Mouse (Mus musculus): ENCODE results near the gene Acvr1b. TPM values are rescaled to one million over a fixed set of nuclear protein-coding genes. Genes with fewer than 3 reads are reported as not detected.

Gene Acvr1b
- polyA plus RNA-seq, 1 experiment from 2014 or later = 1.6 TPM

DNA sequence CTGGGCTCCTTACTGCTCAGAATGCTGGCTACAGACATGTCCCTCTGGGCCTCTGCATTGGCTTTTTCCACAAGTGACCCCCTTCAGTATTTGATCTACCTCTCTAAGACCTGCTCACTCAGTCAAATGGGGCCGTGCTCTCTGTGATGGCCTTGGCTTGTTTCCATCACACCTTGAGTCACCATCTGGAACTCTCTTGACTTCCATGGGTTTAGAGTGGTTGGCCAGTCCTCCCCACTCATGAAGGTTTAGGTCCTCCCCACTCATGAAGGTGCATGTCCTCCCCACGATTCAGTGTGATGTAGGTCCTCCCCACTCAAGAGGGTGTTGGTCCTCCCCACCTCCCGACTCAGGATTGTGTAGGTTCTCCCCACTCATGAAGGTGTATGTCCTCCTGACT, 59.3 kb downstream of the Acvr1b start:
- no peak for ATAC-seq (ENCODE audit: insufficient read depth)
- no peak overlapping the region for H3K4me2 ChIP-seq
- no peaks in the 10 kb centered on the region for H3K4me1 ChIP-seq (replicated peaks)
- no peak overlapping the region for H3K4me3 ChIP-seq (replicated peaks)
- no peaks in the 10 kb centered on the region for H3K9me3 ChIP-seq (replicated peaks)
- no peak overlapping the region for H3K9ac ChIP-seq
- no peaks in the 10 kb centered on the region for H3K36me3 ChIP-seq (replicated peaks)
- H3K27ac ChIP-seq (replicated peaks) = no peak overlapping the region
- H3K27me3 ChIP-seq = peaks cover 13% of the 10 kb centered on the region; the same call in 1 of the 2 replicates
- 54% methylated on average over 3 of the region's 3 CpGs for WGBS (ENCODE audit: insufficient replicate concordance)

DNA sequence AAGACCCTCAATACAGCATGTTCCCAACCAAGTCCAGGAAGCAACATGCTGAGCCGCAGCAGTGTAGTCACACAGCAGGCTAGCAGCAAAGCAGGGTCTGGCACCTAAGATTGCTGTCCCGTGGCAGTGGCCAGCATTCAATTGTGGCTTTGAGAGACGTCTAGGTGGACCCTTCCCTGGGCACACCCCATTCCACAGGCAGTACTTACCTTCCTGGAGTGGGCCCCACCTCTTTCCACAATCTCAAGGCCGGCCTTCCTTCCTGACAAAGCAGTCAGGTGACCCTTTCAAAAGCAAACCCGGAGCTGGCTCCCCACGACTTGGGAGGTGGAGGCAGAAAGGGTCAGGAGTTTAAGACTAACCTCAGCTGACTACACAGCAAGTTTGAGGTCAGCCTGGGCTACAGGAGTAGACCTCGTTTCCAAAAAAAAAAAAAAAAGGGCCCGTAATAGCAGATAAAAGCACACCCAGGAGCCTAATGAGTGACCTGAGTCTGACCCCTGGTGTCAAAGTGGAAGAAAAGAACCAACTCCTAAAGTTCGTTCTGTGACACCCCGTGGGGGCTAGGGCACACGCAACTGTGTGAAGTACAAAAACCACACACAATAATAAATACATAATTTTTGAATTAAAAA, 59.9 kb downstream of the Acvr1b start:
- H3K4me1 ChIP-seq (replicated peaks) = no peaks in the 10 kb centered on the region
- H3K36me3 ChIP-seq (replicated peaks) = no peaks in the 10 kb centered on the region
- WGBS (ENCODE audit: insufficient replicate concordance) = 25% methylated on average over 11 of the region's 11 CpGs
- H3K27me3 ChIP-seq = peaks cover 18% of the 10 kb centered on the region
- H3K9ac ChIP-seq = no peak overlapping the region
- no peaks in the 10 kb centered on the region for H3K9me3 ChIP-seq (replicated peaks)
- no peak for ATAC-seq (ENCODE audit: insufficient read depth)
- no peak overlapping the region for H3K4me3 ChIP-seq (replicated peaks)
- no peak overlapping the region for H3K27ac ChIP-seq (replicated peaks)
- H3K4me2 ChIP-seq = no peak overlapping the region

DNA sequence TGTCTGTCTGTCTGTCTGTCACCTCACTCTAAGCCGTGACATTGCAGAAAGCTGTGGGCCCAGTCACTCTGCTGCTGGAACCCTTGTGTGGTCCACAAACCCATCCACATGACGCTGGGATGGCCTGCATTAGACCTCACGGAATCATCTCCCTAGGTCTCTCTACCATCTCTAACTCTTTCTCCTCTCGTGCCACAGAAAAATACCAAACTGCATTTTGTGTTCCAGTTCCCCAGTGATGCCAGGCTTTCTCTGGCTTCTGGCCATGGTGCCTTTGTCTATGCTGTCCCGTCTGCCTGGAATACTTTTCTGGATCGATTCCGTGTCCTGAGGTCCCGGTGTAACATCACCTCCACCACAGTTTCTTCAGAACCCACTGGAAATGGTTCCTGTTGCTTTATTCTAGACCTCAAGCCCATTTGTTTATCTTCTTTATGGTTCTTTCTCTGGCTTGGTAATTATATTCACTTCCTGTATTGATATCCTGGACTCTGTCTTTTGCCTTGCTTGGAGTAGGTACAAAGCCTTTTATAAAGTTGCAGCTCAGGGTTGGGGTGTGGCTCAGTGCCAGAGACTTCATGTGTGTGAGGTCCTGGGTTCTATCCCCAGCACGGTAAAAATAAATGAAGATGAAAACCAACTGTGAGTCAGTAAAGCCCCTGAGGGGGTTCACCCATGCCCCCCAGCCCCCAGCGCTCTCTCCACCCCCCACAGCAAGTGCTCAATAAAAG, 60.9 kb downstream of the Acvr1b start:
- Histone ChIP-seq H3K4me2 (no peak overlapping the region), H3K4me1 (replicated peaks) (peaks cover 3% of the 10 kb centered on the region; the same call in 1 of the 2 replicates), H3K27me3 (peaks cover 27% of the 10 kb centered on the region), H3K36me3 (replicated peaks) (no peaks in the 10 kb centered on the region), H3K4me3 (replicated peaks) (no peak overlapping the region), H3K9me3 (replicated peaks) (no peaks in the 10 kb centered on the region), H3K9ac (no peak overlapping the region), H3K27ac (replicated peaks) (no peak overlapping the region)
- ATAC-seq (ENCODE audit: insufficient read depth) = no peak
- WGBS (ENCODE audit: insufficient replicate concordance) = 62% methylated on average over 10 of the region's 10 CpGs

DNA sequence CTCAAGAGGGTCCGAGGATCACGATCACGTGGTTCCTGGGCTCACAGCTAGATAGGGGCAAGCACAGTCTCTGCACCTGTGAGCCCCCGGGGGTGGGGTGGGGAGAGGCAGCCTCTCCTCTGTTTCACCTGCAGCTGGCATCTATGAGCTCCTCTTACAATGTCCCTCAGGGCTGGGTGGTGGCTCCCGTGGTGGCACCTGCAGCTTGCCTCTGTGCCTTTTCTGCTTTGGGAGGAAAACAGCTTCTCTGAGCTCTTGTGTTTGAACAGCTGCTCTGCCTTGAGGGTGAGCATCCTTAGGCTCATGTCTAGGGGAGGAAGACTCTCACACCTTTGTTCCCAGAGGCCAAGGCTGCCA, 61.5 kb downstream of the Acvr1b start:
- no peaks in the 10 kb centered on the region for H3K9me3 ChIP-seq (replicated peaks)
- H3K36me3 ChIP-seq (replicated peaks) = no peaks in the 10 kb centered on the region
- no peak for ATAC-seq (ENCODE audit: insufficient read depth)
- WGBS (ENCODE audit: insufficient replicate concordance) = 33% methylated on average over 5 of the region's 5 CpGs
- no peak overlapping the region for H3K27ac ChIP-seq (replicated peaks)
- H3K4me1 ChIP-seq (replicated peaks) = peaks cover 3% of the 10 kb centered on the region; the same call in 1 of the 2 replicates
- H3K4me3 ChIP-seq (replicated peaks) = no peak overlapping the region
- H3K4me2 ChIP-seq = no peak overlapping the region
- no peak overlapping the region for H3K9ac ChIP-seq
- peaks cover 29% of the 10 kb centered on the region for H3K27me3 ChIP-seq

DNA sequence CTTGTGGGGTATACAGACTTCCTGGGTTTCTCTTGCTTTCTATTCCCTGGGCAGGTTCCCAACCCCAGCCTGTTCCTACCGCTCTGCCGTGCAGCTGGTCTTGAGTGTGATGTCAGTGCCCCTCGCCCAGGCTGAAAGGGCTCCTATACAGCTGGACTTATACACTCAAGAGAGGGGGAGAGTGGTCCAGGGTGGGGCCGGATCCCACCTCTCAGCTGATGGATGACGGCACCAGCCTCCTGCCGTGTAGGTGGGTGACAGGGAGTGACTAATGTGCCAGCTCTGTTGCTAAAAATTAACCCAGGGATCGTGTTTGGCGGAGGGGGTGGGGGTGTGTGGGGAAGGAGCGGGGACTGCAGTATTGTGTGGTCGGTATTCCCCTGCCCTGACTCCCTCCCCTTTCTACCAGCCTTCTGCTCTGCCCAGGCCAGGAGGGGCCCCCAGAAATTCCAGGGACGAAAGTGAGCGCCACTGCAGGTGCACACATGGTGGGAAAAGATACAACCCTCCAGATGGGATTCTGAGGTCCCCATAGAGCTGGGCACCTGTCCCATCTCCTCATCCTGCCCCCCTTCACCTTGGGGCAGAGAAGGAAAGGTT, 62.0 kb downstream of the Acvr1b start:
- ATAC-seq (ENCODE audit: insufficient read depth) = no peak
- H3K36me3 ChIP-seq (replicated peaks) = no peaks in the 10 kb centered on the region
- no peak overlapping the region for H3K27ac ChIP-seq (replicated peaks)
- no peak overlapping the region for H3K4me3 ChIP-seq (replicated peaks)
- H3K27me3 ChIP-seq = peaks cover 29% of the 10 kb centered on the region
- H3K4me2 ChIP-seq = no peak overlapping the region
- H3K9me3 ChIP-seq (replicated peaks) = no peaks in the 10 kb centered on the region
- WGBS (ENCODE audit: insufficient replicate concordance) = 31% methylated on average over 12 of the region's 12 CpGs
- no peak overlapping the region for H3K9ac ChIP-seq
- peaks cover 4% of the 10 kb centered on the region for H3K4me1 ChIP-seq (replicated peaks)

DNA sequence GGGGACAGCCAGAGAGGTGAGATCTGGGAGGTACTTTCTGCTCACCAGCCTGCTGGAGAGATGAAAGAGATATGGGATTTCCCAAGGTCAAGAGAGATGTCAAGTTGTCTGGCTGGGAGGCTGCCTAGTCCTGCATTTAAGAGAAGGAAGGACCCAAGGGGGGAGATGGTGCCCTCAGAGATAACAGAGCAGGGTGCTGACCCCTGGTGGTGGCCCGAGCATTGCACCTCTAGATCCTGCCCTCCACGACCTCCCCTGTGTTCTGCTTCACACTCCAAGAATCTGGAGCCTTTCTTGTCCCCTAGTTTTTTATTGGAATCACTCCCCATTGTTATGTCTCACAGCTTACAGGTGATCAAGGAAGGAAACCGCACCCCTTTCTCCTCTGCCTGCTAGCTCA, 63.0 kb downstream of the Acvr1b start:
- WGBS (ENCODE audit: insufficient replicate concordance) = 3% methylated on average over 3 of the region's 3 CpGs
- ATAC-seq (ENCODE audit: insufficient read depth) = no peak

DNA sequence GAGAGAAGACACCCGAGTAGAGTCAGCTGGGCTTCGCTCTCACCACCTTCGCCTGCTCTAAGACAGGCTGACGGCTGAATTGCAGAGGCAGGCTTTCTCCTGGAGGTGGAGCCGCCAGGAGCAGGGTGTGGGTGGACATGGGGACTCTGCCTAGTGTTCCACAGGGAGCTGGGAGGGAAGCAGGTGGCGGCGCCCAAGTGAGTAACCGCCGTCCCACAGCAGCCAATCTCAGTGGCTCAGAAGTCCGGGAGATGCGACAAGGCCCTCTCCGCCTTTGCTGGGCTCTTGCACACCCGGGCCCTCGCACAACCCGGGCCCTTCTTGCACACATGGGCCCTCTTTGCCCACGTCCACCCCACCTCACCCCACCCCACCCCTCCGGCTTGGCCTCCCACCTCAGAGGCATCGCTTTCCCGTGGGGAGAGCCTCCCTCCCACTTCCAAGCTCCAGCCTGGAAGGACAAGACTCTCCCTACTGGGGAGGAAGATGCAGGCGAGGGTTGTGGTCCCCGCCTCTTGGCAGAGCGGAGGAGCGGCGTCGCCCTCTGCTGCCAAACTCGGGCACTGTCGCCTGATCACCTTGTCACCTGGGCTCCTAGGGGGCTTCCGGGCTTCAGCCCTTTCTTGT, 65.1 kb downstream of the Acvr1b start:
- no peak overlapping the region for H3K4me3 ChIP-seq (replicated peaks)
- no peak overlapping the region for H3K9ac ChIP-seq
- ATAC-seq (ENCODE audit: insufficient read depth) = no peak
- no peak overlapping the region for H3K27ac ChIP-seq (replicated peaks)
- no peaks in the 10 kb centered on the region for H3K36me3 ChIP-seq (replicated peaks)
- peak overlapping the region; percentile 18; the same call in 1 of the 2 replicates for H3K4me2 ChIP-seq
- peaks cover 29% of the 10 kb centered on the region for H3K27me3 ChIP-seq
- no peaks in the 10 kb centered on the region for H3K9me3 ChIP-seq (replicated peaks)
- WGBS (ENCODE audit: insufficient replicate concordance) = 9% methylated on average over 28 of the region's 28 CpGs
- H3K4me1 ChIP-seq (replicated peaks) = peaks cover 11% of the 10 kb centered on the region

More for the DNA sequence above, 63.0 kb downstream of the Acvr1b start:
- Histone ChIP-seq H3K4me1 (replicated peaks) (peaks cover 10% of the 10 kb centered on the region), H3K4me2 (no peak overlapping the region), H3K27ac (replicated peaks) (no peak overlapping the region), H3K27me3 (peaks cover 29% of the 10 kb centered on the region), H3K4me3 (replicated peaks) (no peak overlapping the region), H3K9ac (no peak overlapping the region), H3K36me3 (replicated peaks) (no peaks in the 10 kb centered on the region), H3K9me3 (replicated peaks) (no peaks in the 10 kb centered on the region)

DNA sequence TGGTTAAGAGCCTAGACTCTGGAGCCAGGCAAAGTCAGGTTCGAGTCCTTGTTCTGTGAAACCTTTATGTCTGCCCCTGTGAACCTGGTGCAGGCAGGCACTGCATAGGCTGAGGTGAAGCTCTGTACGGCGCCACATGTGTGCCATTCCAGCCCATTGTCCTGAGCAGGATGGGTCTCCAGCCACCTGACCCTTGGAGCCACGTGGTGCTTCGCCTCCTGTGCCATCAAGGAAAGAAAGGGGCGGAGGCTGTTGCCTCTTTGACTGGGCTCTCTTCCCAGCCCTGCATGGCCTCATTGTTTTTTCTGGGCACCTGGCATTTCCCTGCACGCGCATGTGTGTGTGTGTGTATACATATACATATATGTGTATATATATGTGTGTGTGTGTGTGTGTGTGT, 66.0 kb downstream of the Acvr1b start:
- ATAC-seq (ENCODE audit: insufficient read depth) = no peak
- H3K9ac ChIP-seq = no peak overlapping the region
- 64% methylated on average over 8 of the region's 8 CpGs for WGBS (ENCODE audit: insufficient replicate concordance)

DNA sequence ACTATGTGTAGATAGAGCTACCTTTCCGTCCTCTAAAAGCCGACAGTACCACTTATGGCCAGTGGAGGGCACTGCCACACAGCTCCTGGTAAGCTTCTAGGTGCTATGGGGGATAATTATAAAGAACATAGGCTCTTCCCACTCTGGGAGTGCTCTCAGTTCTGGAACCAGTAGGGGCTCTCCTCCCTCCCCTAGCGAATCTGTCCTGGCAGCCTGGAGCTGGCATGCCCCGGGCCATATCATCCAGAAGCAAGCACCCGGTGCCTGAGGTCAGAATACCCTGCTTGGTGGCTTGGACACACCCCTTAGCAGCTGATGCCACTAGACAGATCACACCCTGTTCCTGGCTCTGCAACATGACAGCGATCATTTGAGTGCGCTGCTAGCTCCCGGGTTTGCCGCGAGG, 66.9 kb downstream of the Acvr1b start:
- no peaks in the 10 kb centered on the region for H3K36me3 ChIP-seq (replicated peaks)
- peak overlapping the region; percentile 48 for H3K4me2 ChIP-seq
- no peaks in the 10 kb centered on the region for H3K9me3 ChIP-seq (replicated peaks)
- no peak overlapping the region; the same call in 1 of the 2 replicates for H3K9ac ChIP-seq
- H3K27me3 ChIP-seq = peaks cover 26% of the 10 kb centered on the region
- peak overlapping the region; percentile 5; the same call in 1 of the 2 replicates for H3K4me3 ChIP-seq (replicated peaks)
- H3K4me1 ChIP-seq (replicated peaks) = peaks cover 20% of the 10 kb centered on the region
- H3K27ac ChIP-seq (replicated peaks) = no peak overlapping the region
- ATAC-seq (ENCODE audit: insufficient read depth) = peak; percentile 54
- WGBS (ENCODE audit: insufficient replicate concordance) = 5% methylated on average over 10 of the region's 10 CpGs

More for the DNA sequence above, 66.0 kb downstream of the Acvr1b start:
- H3K36me3 ChIP-seq (replicated peaks) = no peaks in the 10 kb centered on the region
- no peak overlapping the region for H3K4me3 ChIP-seq (replicated peaks)
- H3K9me3 ChIP-seq (replicated peaks) = no peaks in the 10 kb centered on the region
- no peak overlapping the region for H3K4me2 ChIP-seq
- H3K4me1 ChIP-seq (replicated peaks) = peaks cover 15% of the 10 kb centered on the region
- H3K27ac ChIP-seq (replicated peaks) = no peak overlapping the region
- H3K27me3 ChIP-seq = peaks cover 29% of the 10 kb centered on the region

DNA sequence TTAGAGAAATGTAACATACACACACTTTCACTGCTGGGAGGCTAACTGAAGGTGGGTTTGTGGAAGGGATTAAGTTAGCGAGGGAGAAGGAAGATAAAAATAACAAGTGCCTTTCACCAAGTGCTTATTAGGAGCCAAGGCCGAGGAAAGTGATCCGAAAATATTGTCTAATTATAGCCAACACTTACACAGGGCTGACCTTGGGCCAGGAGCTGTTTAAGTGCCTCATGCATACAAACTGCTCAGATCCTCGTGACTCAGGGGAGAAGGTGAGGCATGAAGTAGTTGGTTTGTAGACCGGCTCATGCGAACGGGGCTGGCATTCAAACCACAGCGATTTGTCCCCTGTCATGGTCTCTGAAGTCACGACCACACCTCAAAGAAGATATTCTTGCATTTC, 67.4 kb downstream of the Acvr1b start:
- H3K9me3 ChIP-seq (replicated peaks) = no peaks in the 10 kb centered on the region
- ATAC-seq (ENCODE audit: insufficient read depth) = no peak
- peaks cover 24% of the 10 kb centered on the region for H3K4me1 ChIP-seq (replicated peaks)
- H3K4me2 ChIP-seq = peak overlapping the region; percentile 48
- peaks cover 26% of the 10 kb centered on the region for H3K27me3 ChIP-seq
- 36% methylated on average over 9 of the region's 9 CpGs for WGBS (ENCODE audit: insufficient replicate concordance)
- H3K9ac ChIP-seq = no peak overlapping the region; the same call in 1 of the 2 replicates
- H3K27ac ChIP-seq (replicated peaks) = no peak overlapping the region
- no peak overlapping the region for H3K4me3 ChIP-seq (replicated peaks)
- H3K36me3 ChIP-seq (replicated peaks) = no peaks in the 10 kb centered on the region

DNA sequence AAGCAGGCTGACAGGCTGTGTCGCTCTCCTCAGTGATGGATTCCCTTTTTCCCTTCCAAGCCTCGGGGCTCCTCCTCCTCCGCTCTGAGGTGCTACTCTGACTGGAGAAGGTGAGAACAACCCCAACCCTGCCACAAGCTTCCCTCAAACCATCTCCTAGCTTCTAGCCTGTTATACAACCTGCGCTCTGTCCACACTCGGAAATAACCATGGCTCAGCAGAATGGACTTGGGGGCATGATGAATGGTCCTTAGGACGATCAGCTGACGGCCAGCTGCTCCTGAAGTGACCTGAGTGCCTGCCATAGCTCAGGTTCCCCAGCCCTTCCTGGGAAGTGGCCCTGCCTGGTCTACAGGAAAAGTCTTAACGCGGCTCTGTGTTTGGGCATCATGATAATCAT, 68.0 kb downstream of the Acvr1b start:
- Histone ChIP-seq H3K4me2 (no peak overlapping the region), H3K27me3 (peaks cover 26% of the 10 kb centered on the region), H3K4me1 (replicated peaks) (peaks cover 30% of the 10 kb centered on the region), H3K27ac (replicated peaks) (no peak overlapping the region), H3K36me3 (replicated peaks) (no peaks in the 10 kb centered on the region), H3K4me3 (replicated peaks) (no peak overlapping the region), H3K9me3 (replicated peaks) (no peaks in the 10 kb centered on the region), H3K9ac (no peak overlapping the region)
- 59% methylated on average over 9 of the region's 9 CpGs for WGBS (ENCODE audit: insufficient replicate concordance)
- no peak for ATAC-seq (ENCODE audit: insufficient read depth)
